Mouse (Mus musculus) lung, postnatal 0 days (tissue): ENCODE measurements around the gene Tnik.

Experiments used
- CTCF ChIP-seq: IDR thresholded peaks from 2 replicates; pipeline ENCODE4 v1.5.1; 2016; ENCODE audit warnings: antibody characterized with exemption, mild to moderate bottlenecking
- EP300 ChIP-seq: IDR thresholded peaks from 2 replicates; pipeline ENCODE4 v1.6.1; 2016; ENCODE audit warnings: antibody characterized with exemption, mild to moderate bottlenecking, control low read depth

- TF ChIP-seq CTCF, result no peak
- no peak for TF ChIP-seq EP300
Observed at GRCm38 (mm10) chr3:28653043-28653442, 390.0 kb downstream of the Tnik start.
